Comparison of ENCODE assay signal across 9 mouse cellular contexts in the genomic region with DNA sequence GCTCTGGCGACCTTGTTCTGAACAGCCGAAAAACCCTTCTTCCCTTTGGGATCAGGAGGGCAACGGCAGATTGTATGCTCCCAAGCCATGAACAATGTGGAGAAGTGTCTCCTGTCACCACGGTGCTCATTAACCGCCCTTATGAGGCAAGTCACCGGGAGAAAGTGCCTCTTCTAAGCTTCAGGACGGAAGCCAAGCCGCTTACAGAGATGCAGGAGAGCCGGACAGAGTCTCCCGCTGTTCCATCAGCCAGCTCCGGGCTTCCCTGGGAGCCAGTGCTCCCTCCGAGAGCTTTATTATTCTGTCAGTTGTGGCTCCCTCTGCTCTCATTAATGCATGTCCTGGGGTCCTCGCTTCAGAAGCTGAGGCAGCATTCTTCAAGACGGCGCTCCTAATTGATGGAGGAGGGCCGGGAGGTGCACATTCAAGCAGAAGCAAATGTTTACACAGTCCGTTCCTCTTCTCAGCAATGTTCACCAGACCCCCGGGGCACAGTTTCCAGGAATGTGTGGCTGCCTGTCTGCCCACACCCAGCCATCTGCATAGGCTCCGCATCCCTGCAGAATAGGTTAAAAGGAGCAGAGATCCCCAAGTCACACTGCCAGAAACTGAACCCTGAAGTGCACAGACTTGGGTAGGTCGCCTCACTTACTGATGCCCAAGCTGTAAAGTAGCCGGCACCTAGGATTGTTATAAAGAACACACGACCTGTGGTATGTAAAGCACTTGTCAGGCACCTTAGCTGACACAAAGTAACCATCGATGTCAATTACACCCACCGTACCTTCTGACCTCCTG.
DNase-seq lines count a peak whose midpoint lies in the region; ATAC-seq lines count a peak whose summit lies in the region.
"Had no signal": no experiment of that assay in that cellular context is flagged by ENCODE, and none has a peak within 500 bp of the region (broad histone marks: within the 10 kb centered on the region; RNA-seq: fewer than 3 reads in every experiment).

No protein-coding gene starts in this region.

- under 1% methylated on average over 24 of the region's 24 CpGs for WGBS in kidney, embryonic 16.5 days
- WGBS in hindbrain, embryonic 16.5 days: 1% methylated on average over 24 of the region's 24 CpGs

- peak overlapping the region; percentile 50 for H3K4me2 ChIP-seq in kidney, embryonic 16.5 days (replicated peaks; ENCODE audit: low read depth, low read length)
- peak overlapping the region; percentile 60 for H3K4me2 ChIP-seq in hindbrain, embryonic 16.5 days (ENCODE audit: low read length)

- DNase-seq in kidney, adult 18-20 months: no peak
- peak; percentile 67 for DNase-seq in embryo, embryonic 11 days
- peak; percentile 59 for DNase-seq in neural tube, embryonic 10.5 days (ENCODE audit: extremely low spot score, low spot score)
- no peak for DNase-seq in B cell, adult 2 months
- no peak for DNase-seq in testis, postnatal 10 days (ENCODE audit: low spot score)
- no peak for DNase-seq in layer of hippocampus, adult 9-10 months (ENCODE audit: low spot score)

- H3K27me3 ChIP-seq in kidney, embryonic 16.5 days (ENCODE audit: insufficient read depth, low read length): peaks cover 18% of the 10 kb centered on the region
- no peaks in the 10 kb centered on the region for H3K27me3 ChIP-seq in hindbrain, embryonic 16.5 days (replicated peaks; ENCODE audit: control insufficient read depth, insufficient read depth, low read length)

- peak; percentile 63 for ATAC-seq in kidney, embryonic 16.5 days (ENCODE audit: low FRiP score, low TSS enrichment)
- ATAC-seq in hindbrain, embryonic 16.5 days: peak; percentile 72
- ATAC-seq: Patski had no signal

- 0 out of 2 replicates have a peak overlapping the region, but pooled peaks have one; percentile 22 for H3K9ac ChIP-seq in kidney, embryonic 16.5 days (replicated peaks; ENCODE audit: low read length)
- peak overlapping the region; percentile 50 for H3K9ac ChIP-seq in hindbrain, embryonic 16.5 days (ENCODE audit: low read depth, low read length)

- peaks cover 12% of the 10 kb centered on the region for H3K4me1 ChIP-seq in kidney, embryonic 16.5 days (ENCODE audit: insufficient read depth, low read length)
- peaks cover 12% of the 10 kb centered on the region for H3K4me1 ChIP-seq in hindbrain, embryonic 16.5 days (ENCODE audit: control insufficient read depth, insufficient read depth, low read depth, low read length)

- H3K27ac ChIP-seq in kidney, embryonic 16.5 days (ENCODE audit: low read length): no peak overlapping the region
- H3K27ac ChIP-seq in hindbrain, embryonic 16.5 days (ENCODE audit: low read depth, low read length): peak overlapping the region; percentile 48; the same call in 1 of the 2 replicates

- no peaks in the 10 kb centered on the region for H3K9me3 ChIP-seq in kidney, embryonic 16.5 days (ENCODE audit: low read length)
- no peaks in the 10 kb centered on the region for H3K9me3 ChIP-seq in hindbrain, embryonic 16.5 days (ENCODE audit: control insufficient read depth, low read length)

- H3K4me3 ChIP-seq in kidney, embryonic 16.5 days (ENCODE audit: low read length): peak overlapping the region; percentile 25
- peak overlapping the region; percentile 27 for H3K4me3 ChIP-seq in hindbrain, embryonic 16.5 days (ENCODE audit: low read length)

- no peaks in the 10 kb centered on the region for H3K36me3 ChIP-seq in kidney, embryonic 16.5 days (ENCODE audit: insufficient read depth, low read length)
- no peaks in the 10 kb centered on the region for H3K36me3 ChIP-seq in hindbrain, embryonic 16.5 days (ENCODE audit: control insufficient read depth, insufficient read depth, low read length)

Comparison
In these comparisons a context has a peak if more than half of its experiments do, and no peak if none do; other contexts are left out.
1. DNase-seq: peak in embryo, embryonic 11 days (single experiment) and neural tube, embryonic 10.5 days (single experiment); none in kidney, adult 18-20 months (single experiment), B cell, adult 2 months (0 of 2), testis, postnatal 10 days (single experiment) and layer of hippocampus, adult 9-10 months (single experiment).